Mouse (Mus musculus) embryo, embryonic 10.5 days (tissue): ENCODE measurements around the gene Prima1.
A peak's percentile ranks its signal among the peaks of the same experiment; 100 is the strongest.

Experiments used
- DNase-seq: peaks from one replicate; pipeline ENCODE4 v3.0.0-alpha.2; 2015; ENCODE audit warnings: low spot score

Gene Prima1

GRCm38 (mm10) chr12:103242083-103242581 is at the start of gene Prima1:
Gene Prima1, minus strand, starts transcription at chr12:103242150.
- DNase-seq, result peak; percentile 87

- DNase-seq, result no peak
Observed at GRCm38 (mm10) chr12:103287276-103287675, 45.3 kb upstream of the Prima1 start.

DNA sequence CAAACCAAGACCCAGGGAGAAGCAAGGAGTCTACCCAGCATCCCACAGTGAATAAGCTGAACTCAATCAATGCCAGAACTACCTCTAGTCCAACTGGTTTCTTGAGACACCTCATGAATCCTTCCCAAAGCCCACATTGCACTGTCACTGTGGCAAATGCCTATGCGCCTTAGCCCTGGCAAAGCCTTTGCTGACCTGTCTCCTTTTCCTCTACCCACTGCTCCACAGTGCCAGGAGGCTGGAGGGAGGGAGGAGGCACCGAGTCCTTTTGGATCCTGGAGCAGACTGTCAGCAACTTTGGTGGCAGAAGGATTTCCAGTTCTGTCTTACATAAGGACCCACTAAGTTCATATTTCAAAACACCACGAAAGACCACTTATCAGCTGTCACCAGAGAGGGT is 41.5 kb upstream of the Prima1 start:
- no peak for DNase-seq

- no peak for DNase-seq
Observed at GRCm38 (mm10) chr12:103282936-103283335, 41.0 kb upstream of the Prima1 start.

- DNase-seq, result no peak
Observed at GRCm38 (mm10) chr12:103281912-103282311, 40.0 kb upstream of the Prima1 start.

DNA sequence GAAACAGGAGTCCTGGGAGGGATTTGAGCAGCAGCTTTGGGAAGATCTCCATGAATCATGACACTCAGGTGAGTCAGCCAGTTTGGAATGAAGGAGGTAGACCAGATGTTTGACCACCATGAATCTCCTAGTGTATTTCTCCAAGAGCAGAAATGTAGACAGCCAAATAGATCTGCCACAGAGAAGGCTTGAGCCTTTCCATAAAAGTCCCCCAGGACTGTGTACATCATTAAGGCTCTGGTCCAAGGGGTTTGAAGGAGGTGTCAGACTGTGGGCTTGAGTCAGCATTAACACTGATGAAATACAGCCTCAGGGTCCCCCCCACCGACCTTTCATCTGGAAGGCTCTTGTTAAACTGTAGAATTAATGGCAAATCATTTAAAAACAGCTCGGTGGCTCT is 39.5 kb upstream of the Prima1 start:
- DNase-seq, result no peak

DNA sequence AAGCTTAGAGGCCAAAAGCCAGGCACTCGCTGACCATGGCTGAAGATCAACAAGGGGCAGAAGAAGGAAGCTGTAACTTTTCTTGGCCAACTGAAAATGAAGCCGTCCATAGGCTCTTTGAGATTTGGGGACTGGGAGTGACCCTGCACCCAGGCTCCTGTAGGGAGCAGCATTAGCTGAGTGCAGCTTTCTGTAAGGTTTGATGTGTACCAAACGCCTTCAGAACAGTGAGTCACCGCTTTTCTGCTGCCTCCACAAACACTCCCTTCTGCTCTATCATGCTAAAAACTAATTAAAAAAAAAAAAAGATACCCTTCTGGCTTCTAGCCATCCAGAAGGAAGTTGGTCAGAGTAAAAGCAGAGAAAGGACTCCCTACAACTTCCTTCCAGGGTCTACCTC is 34.5 kb upstream of the Prima1 start:
- no peak for DNase-seq

DNA sequence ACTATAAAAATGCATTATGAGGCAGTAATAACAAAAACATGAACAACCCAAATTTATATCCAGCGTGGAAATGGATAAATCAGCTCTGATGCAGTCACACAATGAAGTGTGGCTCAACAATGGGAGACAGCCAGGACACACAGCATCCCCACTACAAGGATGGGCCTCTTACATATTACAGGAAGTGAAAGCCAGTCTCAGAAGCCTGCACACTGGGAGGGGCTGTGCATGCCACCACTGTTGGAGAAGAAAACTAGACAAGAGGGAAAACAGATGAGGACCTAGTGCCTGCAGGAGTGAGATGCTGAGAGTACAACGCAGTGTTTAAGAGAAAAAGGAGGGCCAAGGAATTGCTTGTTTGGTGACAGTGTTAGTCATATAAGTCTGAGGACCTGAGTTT is 31.8 kb upstream of the Prima1 start:
- no peak for DNase-seq

DNA sequence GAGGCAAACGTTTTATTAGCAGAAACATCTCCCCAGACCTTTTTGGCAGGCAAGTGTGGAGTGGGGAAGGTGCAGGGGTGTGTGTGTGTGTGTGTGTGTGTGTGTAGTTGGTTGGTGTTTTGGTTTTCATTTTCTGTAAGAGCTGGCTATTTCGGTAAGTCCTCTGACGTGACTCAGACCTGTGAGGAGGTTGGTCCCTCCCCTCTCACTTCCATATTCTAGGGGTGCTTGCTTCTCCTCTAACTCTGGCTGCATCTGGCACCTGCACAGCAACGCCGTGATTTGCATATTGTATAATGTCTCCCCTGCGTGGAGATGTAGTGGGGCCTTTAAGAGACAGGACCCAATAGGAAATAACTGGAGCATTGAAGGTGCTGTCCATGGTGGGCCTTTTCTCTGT is 31.1 kb upstream of the Prima1 start:
- DNase-seq, result no peak

- DNase-seq, result no peak
Observed at GRCm38 (mm10) chr12:103272176-103272575, 30.2 kb upstream of the Prima1 start.

DNA sequence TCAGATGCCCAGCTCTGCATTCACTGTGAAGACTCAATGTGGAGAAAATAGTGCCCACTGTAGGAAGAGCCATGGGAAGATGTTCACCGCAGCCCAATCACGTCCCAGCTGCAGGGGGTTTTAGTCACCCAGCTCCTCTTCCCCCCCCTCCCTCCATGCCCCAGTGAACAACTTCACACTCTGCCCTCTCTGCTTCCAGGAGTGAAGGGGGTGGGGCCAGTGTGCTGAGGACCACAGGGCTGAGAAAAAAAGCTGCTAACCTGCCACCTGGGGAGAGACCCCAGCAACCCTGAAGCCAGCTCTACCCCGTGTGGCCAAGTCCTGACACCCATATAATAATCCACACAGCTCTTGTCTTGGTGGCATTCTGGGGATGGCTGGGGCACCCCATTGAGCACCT is 24.7 kb upstream of the Prima1 start:
- DNase-seq, result no peak

DNA sequence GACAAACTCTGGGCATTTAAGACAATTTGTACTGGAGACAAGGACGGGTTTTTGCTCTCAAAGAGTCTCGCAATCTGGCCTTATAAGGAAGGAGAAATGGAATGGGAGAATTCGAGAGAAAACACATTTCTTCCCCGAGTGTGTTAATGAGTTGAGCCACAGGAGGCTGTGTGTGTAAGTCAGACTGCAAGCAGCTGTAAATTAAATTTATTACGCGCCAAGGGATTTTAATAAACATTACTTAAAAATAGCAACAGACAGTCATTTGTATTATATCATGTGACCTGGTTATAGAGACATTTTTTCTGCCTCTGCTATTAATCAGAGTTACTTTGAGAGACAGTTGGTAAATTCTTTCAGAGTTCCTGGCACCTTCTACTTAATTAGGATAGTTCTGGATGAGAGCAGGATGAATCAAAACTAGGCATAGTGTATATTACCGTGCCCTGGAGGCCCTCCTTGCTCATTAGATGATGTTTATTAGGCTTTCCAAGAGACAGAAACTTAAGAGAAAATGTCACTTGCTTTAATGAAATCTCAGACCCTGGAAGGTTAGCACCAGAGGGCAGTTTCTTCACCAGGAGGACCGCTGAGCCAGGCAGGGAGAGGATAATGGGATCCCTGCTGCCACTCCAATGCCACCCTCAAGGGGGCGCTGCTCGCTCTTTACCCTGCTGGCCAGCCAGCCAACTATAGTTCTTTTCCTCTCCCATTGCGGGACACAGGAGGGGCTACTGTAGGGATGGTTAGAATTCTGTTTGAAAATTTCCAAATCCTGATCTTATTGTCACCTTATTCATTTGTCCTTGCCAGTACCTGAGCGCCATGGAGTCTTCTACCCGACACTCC is 20.3 kb upstream of the Prima1 start:
- no peak for DNase-seq

DNA sequence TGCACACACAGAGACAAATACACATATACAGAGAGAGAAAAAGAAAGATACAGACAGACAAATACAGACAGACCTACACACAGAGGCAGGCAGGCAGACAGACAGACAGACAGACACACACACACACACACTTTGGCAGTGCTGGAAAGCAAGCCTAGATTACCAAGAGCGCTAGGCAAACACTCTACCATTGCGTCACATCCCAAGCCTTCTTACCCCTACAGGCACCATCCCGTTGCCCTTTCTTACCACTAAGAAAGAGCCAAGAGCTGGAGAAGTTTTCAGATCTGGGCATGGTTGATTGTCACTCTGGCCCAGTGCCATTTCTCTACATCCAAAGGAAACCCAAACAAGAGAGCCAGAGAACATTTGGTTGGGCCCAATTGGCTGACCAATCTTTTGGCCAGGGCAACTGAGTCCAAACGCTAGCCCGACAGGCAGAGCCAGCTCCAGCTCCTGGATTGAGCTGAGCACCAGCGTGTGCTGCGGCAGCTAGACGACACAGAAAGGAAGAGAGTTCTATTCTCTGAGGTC is 11.0 kb upstream of the Prima1 start:
- no peak for DNase-seq

- no peak for DNase-seq
Observed at GRCm38 (mm10) chr12:103251151-103251550, 9.2 kb upstream of the Prima1 start.

- no peak for DNase-seq
Observed at GRCm38 (mm10) chr12:103250333-103250732, 8.4 kb upstream of the Prima1 start.

- peak; percentile 59 for DNase-seq
Observed at GRCm38 (mm10) chr12:103243041-103243440, 1.1 kb upstream of the Prima1 start.

DNA sequence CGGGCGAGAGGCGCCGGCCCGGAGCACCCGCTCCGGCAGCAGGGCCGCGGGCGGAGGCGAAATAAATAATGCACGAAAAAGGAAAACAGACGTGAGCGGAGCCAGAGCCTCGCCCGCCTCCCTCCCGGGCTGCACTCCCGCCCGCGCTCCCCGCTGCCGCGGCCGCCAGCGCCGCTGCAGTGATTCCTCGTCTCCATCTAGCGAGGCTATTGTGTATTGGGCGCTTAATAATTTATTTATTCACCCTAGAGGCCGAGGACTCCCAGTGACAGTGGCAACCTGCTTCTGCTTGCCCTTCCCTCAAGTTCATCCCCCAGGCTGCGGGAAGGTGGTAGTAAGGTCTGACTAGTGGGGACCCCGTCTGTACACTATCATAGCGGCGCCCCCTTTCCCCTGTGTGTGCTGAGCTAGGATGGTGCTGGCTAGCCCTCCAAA is 658 bp upstream of the Prima1 start:
- DNase-seq, result peak; percentile 70

DNA sequence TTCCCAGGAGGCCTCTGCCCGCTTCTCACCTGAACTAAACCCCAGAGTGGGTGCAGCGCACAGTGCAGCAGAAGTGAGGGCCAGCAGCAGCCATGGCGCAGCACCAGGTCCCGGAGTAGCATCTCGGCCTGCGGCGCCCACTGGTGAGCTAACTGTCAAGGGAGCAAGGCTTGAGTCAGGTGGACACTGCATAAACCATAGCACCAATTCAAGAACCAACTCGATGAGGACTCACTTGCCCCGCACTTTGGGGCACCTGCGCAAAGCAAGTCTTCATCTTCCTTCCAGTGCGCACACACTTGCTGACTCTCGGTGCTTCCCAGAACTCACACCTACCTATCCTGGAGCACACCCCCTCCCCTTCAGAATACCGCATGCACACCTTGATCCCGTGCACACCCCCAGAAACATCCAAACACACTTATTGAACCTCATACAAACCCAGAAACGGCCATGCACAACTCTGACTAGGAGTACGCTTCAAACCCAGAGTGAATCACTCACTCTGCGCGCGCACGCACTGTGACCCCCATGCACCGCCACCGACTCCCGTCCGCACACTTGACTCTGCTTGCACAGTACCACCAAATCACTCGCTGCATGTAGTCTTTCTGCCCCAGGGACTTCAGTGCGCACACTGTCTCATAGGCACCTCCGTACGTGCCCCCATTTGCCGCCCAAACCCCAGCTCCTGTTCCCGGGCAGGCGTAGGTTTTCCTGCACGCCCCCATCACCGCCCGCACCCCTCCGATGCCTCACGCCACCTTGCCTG is 453 bp downstream of the Prima1 start:
- peak; percentile 65 for DNase-seq

GRCm38 (mm10) chr12:103238924-103239460 is 3.0 kb downstream of the Prima1 start:
- no peak for DNase-seq

DNA sequence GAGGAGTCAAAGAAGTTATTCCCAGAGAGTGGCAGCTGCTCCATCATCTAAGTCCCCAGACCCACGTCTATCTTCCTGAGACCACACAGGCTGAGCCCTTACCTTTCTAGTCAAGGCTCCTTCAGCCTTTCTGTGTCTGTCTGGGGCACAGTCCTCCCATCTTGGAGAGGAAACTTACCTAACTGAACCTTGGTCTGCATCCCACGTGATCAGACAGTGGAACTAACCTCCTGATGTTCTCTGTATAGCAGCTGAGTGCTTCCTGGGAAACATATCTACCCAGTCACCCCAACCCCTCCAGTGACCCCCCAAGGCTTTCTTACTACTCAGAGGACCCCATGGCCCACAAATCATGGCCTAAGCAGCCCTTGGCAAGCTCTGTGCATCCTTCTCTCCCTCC is 6.1 kb downstream of the Prima1 start:
- DNase-seq, result no peak

- DNase-seq, result no peak
Observed at GRCm38 (mm10) chr12:103235251-103235650, 6.7 kb downstream of the Prima1 start.

GRCm38 (mm10) chr12:103229058-103229457 is 12.9 kb downstream of the Prima1 start:
- DNase-seq, result no peak

DNA sequence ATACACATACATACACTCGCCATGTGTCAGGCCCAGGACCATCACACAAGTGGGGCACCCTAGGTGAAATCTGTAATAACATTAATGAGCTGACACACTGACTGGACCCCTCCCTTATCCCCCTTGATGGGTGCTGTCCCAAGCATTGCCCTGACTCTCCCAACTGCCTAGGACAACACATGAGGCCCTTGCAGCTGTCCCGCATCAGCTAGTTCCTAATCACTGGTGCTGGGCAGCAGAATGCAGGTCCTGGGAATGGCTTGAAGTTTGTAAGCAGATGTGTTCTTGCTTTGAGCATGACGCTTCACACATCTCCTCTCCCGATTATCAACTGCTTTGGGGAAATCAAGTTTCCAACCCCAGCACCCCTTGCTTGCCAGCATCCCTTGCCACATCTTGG is 15.8 kb downstream of the Prima1 start:
- DNase-seq, result no peak
